Mouse (Mus musculus) MEL (cell line): ENCODE results near the gene Slc16a6. TPM values are rescaled to one million over a fixed set of nuclear protein-coding genes. Genes with fewer than 3 reads are reported as not detected.
A peak's percentile ranks its signal among the peaks of the same experiment; 100 is the strongest.

Experiments used
- DNase-seq: peaks from one replicate; pipeline ENCODE4 v3.0.0; 2011; ENCODE audit warnings: low read depth, low spot score
- H3K27ac ChIP-seq: 2 replicates; pipeline ENCODE4 v1.5.1; 2012; ENCODE audit warnings: low read depth, mild to moderate bottlenecking, control low read depth, low read length, moderate library complexity; ENCODE audit not compliant: control insufficient read depth
- H3K27me3 ChIP-seq, 2 experiments: fragments of 150-350 bp in 1 of 2; sonication (generic) in 1 of 2; 2 replicates each; pipeline ENCODE4 v1.6.1; 2012; ENCODE audit warnings: low read length in 2 of 2, mild to moderate bottlenecking in 2 of 2, improper control_type of control experiment in 1 of 2, moderate library complexity in 1 of 2; ENCODE audit not compliant: insufficient read depth in 2 of 2, control insufficient read depth in 1 of 2
- H3K36me3 ChIP-seq, 2 experiments: 2 replicates each; pipeline ENCODE4 v1.6.1; 2012 to 2014; ENCODE audit warnings: low read length in 2 of 2, improper control_type of control experiment in 1 of 2, inconsistent platforms in 1 of 2, mild to moderate bottlenecking in 1 of 2; ENCODE audit not compliant: insufficient read depth in 2 of 2, control insufficient read depth in 1 of 2
- H3K4me1 ChIP-seq, 2 experiments: fragments of 150-350 bp in 1 of 2; sonication (generic) in 1 of 2; 2 replicates each; pipeline ENCODE4 v1.6.1; 2012; ENCODE audit warnings: low read length in 2 of 2, improper control_type of control experiment in 1 of 2, mild to moderate bottlenecking in 1 of 2; ENCODE audit not compliant: insufficient read depth in 2 of 2, control insufficient read depth in 1 of 2
- H3K4me3 ChIP-seq, 2 experiments: fragments of 150-350 bp in 1 of 2; sonication (generic) in 1 of 2; 2 replicates each; pipeline ENCODE4 v1.5.1; 2012; ENCODE audit warnings: low read depth in 2 of 2, low read length in 2 of 2, mild to moderate bottlenecking in 2 of 2, moderate library complexity in 2 of 2, control low read depth in 1 of 2, improper control_type of control experiment in 1 of 2; ENCODE audit not compliant: control insufficient read depth in 1 of 2, insufficient read depth in 1 of 2
- H3K79me2 ChIP-seq: 2 replicates; pipeline ENCODE4 v1.6.1; 2012; ENCODE audit warnings: mild to moderate bottlenecking, low read length, moderate library complexity; ENCODE audit not compliant: control insufficient read depth, poor library complexity, insufficient read depth
- H3K9ac ChIP-seq: 2 replicates; pipeline ENCODE4 v1.6.1; 2012; ENCODE audit warnings: low read depth, mild to moderate bottlenecking, control low read depth, low read length, moderate library complexity; ENCODE audit not compliant: control insufficient read depth, poor library complexity, severe bottlenecking
- H3K9me3 ChIP-seq: fragments of 150-350 bp; sonication (generic); replicated peaks from 2 replicates; pipeline ENCODE4 v1.6.1; 2012; ENCODE audit warnings: mild to moderate bottlenecking, low read length, improper control_type of control experiment, moderate library complexity; ENCODE audit not compliant: insufficient read depth
- CTCF ChIP-seq, 3 experiments: IDR thresholded peaks in 2 of 3; conservative IDR thresholded peaks in 1 of 3; 2 replicates each; pipeline ENCODE4 v1.5.1; 2011 to 2012; ENCODE audit warnings: low read length in 3 of 3, low read depth in 2 of 3, mild to moderate bottlenecking in 2 of 3, improper control_type of control experiment in 1 of 3, inconsistent platforms in 1 of 3, mixed read lengths in 1 of 3, moderate library complexity in 1 of 3; ENCODE audit not compliant: control insufficient read depth in 1 of 3, insufficient read depth in 1 of 3, poor library complexity in 1 of 3, severe bottlenecking in 1 of 3
- E2F4 ChIP-seq: IDR thresholded peaks from 2 replicates; pipeline ENCODE4 v1.6.1; 2011; ENCODE audit warnings: low read depth, low read length, improper control_type of control experiment, borderline replicate concordance
- ELF1 ChIP-seq: IDR thresholded peaks from 2 replicates; pipeline ENCODE4 v1.6.1; 2014; ENCODE audit warnings: low read depth, mild to moderate bottlenecking, inconsistent platforms, low read length, improper control_type of control experiment, moderate library complexity
- EP300 ChIP-seq, 2 experiments: IDR thresholded peaks; 2 replicates each; pipeline ENCODE4 v1.6.1; 2011; ENCODE audit warnings: improper control_type of control experiment in 2 of 2, low read length in 2 of 2, low read depth in 1 of 2, mild to moderate bottlenecking in 1 of 2
- GATA1 ChIP-seq: IDR thresholded peaks from 2 replicates; pipeline ENCODE4 v1.6.1; 2011; ENCODE audit warnings: low read depth, low read length, improper control_type of control experiment
- HCFC1 ChIP-seq: IDR thresholded peaks from 2 replicates; pipeline ENCODE4 v1.6.1; 2012; ENCODE audit warnings: low read depth, mild to moderate bottlenecking, inconsistent platforms, low read length, improper control_type of control experiment, moderate library complexity
- JUND ChIP-seq: IDR thresholded peaks from 2 replicates; pipeline ENCODE4 v1.6.1; 2011; ENCODE audit warnings: low read depth, mild to moderate bottlenecking, improper control_type of control experiment, low read length
- MAFK ChIP-seq: IDR thresholded peaks from 2 replicates; pipeline ENCODE4 v1.6.1; 2011; ENCODE audit warnings: low read depth, mild to moderate bottlenecking, low read length, improper control_type of control experiment, borderline replicate concordance
- MAX ChIP-seq: IDR thresholded peaks from 2 replicates; pipeline ENCODE4 v1.6.1; 2011; ENCODE audit warnings: low read length, improper control_type of control experiment
- MAZ ChIP-seq: IDR thresholded peaks from 2 replicates; pipeline ENCODE4 v1.6.1; 2012; ENCODE audit warnings: low read depth, mild to moderate bottlenecking, inconsistent platforms, low read length, improper control_type of control experiment
- MXI1 ChIP-seq: IDR thresholded peaks from 2 replicates; pipeline ENCODE4 v1.6.1; 2011; ENCODE audit warnings: mild to moderate bottlenecking, low read depth, low read length, improper control_type of control experiment
- MYC ChIP-seq: IDR thresholded peaks from 2 replicates; pipeline ENCODE4 v1.6.1; 2011; ENCODE audit warnings: low read depth, mild to moderate bottlenecking, low read length, improper control_type of control experiment, moderate library complexity
- NELFE ChIP-seq: IDR thresholded peaks from 2 replicates; pipeline ENCODE4 v1.6.1; 2011; ENCODE audit warnings: low read depth, low read length, improper control_type of control experiment
- NRF1 ChIP-seq: IDR thresholded peaks from 2 replicates; pipeline ENCODE4 v1.6.1; 2014; ENCODE audit warnings: low read depth, mild to moderate bottlenecking, inconsistent platforms, low read length, improper control_type of control experiment, moderate library complexity; ENCODE audit not compliant: poor library complexity, insufficient read depth, severe bottlenecking
- POLR2A ChIP-seq, 2 experiments: IDR thresholded peaks; 2 replicates each; pipeline ENCODE4 v1.6.1; 2011 to 2012; ENCODE audit warnings: low read length in 2 of 2, mild to moderate bottlenecking in 2 of 2, control low read depth in 1 of 2, improper control_type of control experiment in 1 of 2, low read depth in 1 of 2, moderate library complexity in 1 of 2; ENCODE audit not compliant: control insufficient read depth in 1 of 2, insufficient read depth in 1 of 2, poor library complexity in 1 of 2
- POLR2AphosphoS2 ChIP-seq: IDR thresholded peaks from 2 replicates; pipeline ENCODE4 v1.6.1; 2011; ENCODE audit warnings: low read length, improper control_type of control experiment
- RCOR1 ChIP-seq: IDR thresholded peaks from 2 replicates; pipeline ENCODE4 v1.6.1; 2012; ENCODE audit warnings: low read depth, mild to moderate bottlenecking, inconsistent platforms, low read length, improper control_type of control experiment
- SIN3A ChIP-seq: IDR thresholded peaks from 2 replicates; pipeline ENCODE4 v1.6.1; 2012; ENCODE audit warnings: low read length, improper control_type of control experiment, inconsistent platforms
- SMC3 ChIP-seq: IDR thresholded peaks from 2 replicates; pipeline ENCODE4 v1.6.1; 2011; ENCODE audit warnings: low read depth, low read length, improper control_type of control experiment
- TBP ChIP-seq: IDR thresholded peaks from 2 replicates; pipeline ENCODE4 v1.8.0; 2011; ENCODE audit warnings: low read depth, low read length, improper control_type of control experiment
- TCF12 ChIP-seq: IDR thresholded peaks from 2 replicates; pipeline ENCODE4 v1.6.1; 2014; ENCODE audit warnings: low read depth, mild to moderate bottlenecking, inconsistent platforms, low read length, improper control_type of control experiment, moderate library complexity
- UBTF ChIP-seq: IDR thresholded peaks from 2 replicates; pipeline ENCODE4 v1.6.1; 2012; ENCODE audit warnings: low read depth, mild to moderate bottlenecking, inconsistent platforms, low read length, improper control_type of control experiment, moderate library complexity, borderline replicate concordance; ENCODE audit not compliant: insufficient read depth
- USF1 ChIP-seq: IDR thresholded peaks from 2 replicates; pipeline ENCODE4 v1.6.1; 2014; ENCODE audit warnings: low read depth, mild to moderate bottlenecking, inconsistent platforms, low read length, improper control_type of control experiment, moderate library complexity
- ZKSCAN1 ChIP-seq: IDR thresholded peaks from 2 replicates; pipeline ENCODE4 v1.6.1; 2012; ENCODE audit warnings: low read depth, mild to moderate bottlenecking, inconsistent platforms, low read length, improper control_type of control experiment, moderate library complexity
- ZMIZ1 ChIP-seq: IDR thresholded peaks from 2 replicates; pipeline ENCODE4 v1.6.1; 2012; ENCODE audit warnings: low read depth, mild to moderate bottlenecking, inconsistent platforms, low read length, improper control_type of control experiment, moderate library complexity
- polyA plus RNA-seq, 2 experiments: library from polyadenylated mRNA; stranded (reverse) in 1 of 2; unstranded in 1 of 2; fragments of >175 nt in 1 of 2; fragments of >200 nt in 1 of 2; gene quantifications; 2 replicates each; pipeline versions ENCODE4 v1.2.1 to v1.2.4; 2012; ENCODE audit warnings: low replicate concordance in 2 of 2, low read depth in 1 of 2; ENCODE audit not compliant: insufficient read length in 2 of 2, insufficient read depth in 1 of 2, missing spikeins in 1 of 2
- total RNA-seq: library from RNA; depleted of rRNA; stranded (reverse); fragments of 300-350 nt; gene quantifications from 2 replicates; pipeline ENCODE4 v1.2.3, GENCODE M21; 2012; rRNA removed

The Slc16a6 gene
- total RNA-seq (29.6 and 34.0 TPM in 2 replicates), polyA plus RNA-seq (10 to 100 TPM in 1 of 2 experiments, not detected in 1; 41.6 TPM)

GRCm38 (mm10) chr11:109473171-109474085 is at the start of gene Slc16a6, which contains the start of gene Arsg:
Gene Slc16a6, minus strand, starts transcription at chr11:109473598.
Gene Arsg, plus strand, starts transcription at chr11:109473374.
- Histone ChIP-seq H3K36me3 (peaks cover 0 to 46% of the 10 kb centered on the region in 2 experiments; a peak in 2 of 4 replicates), H3K79me2 (peaks cover 48% of the 10 kb centered on the region), H3K4me1 (peaks cover 28 to 48% of the 10 kb centered on the region in 2 experiments), H3K9ac (peak within 1 kb of the TSS; percentile 93), H3K4me3 (peak within 1 kb of the TSS; percentile 94 to 98), H3K9me3 (no peaks in the 10 kb centered on the region), H3K27ac (peak within 1 kb of the TSS; percentile 96), H3K27me3 (no peaks in the 10 kb centered on the region)
- peak; percentile 72 for TF ChIP-seq TBP
- TF ChIP-seq MYC: peak; percentile 68
- TF ChIP-seq NELFE: peak; percentile 77
- TF ChIP-seq POLR2AphosphoS2: peak; percentile 85
- TF ChIP-seq POLR2A (IDR thresholded peaks at IDR 0.05; ENCODE audit: control insufficient read depth in 1 of 2, insufficient read depth in 1 of 2, low read depth in 1 of 2, low read length in 2 of 2, poor library complexity in 1 of 2): peak; percentile 75 to 81
- TF ChIP-seq UBTF: 0 out of 2 replicates have a peak, but pooled peaks have one; percentile 73
- peak; percentile 75 for TF ChIP-seq HCFC1
- TF ChIP-seq MAX: peak; percentile 94
- no peak; the same call in 1 of the 2 replicates for TF ChIP-seq RCOR1
- no peak for TF ChIP-seq ZKSCAN1
- peak; percentile 91 for TF ChIP-seq MXI1
- TF ChIP-seq MAZ: peak; percentile 82
- peak; percentile 69 for TF ChIP-seq SIN3A
- 0 out of 6 replicates have a peak, but pooled peaks of 1 of the 3 experiments have one; percentile 1 for TF ChIP-seq CTCF (IDR thresholded peaks at IDR 0.05 in 2 of 3, conservative IDR thresholded peaks at IDR 0.05 in 1 of 3; ENCODE audit: control insufficient read depth in 1 of 3, insufficient read depth in 1 of 3, low read depth in 2 of 3, low read length in 3 of 3, poor library complexity in 1 of 3, severe bottlenecking in 1 of 3)
- peak; percentile 62 for TF ChIP-seq USF1
- TF ChIP-seq NRF1: peak; percentile 64
- no peak; the same call in 1 of the 2 replicates for TF ChIP-seq GATA1
- peak; percentile 60; the same call in 1 of the 2 replicates for TF ChIP-seq E2F4
- TF ChIP-seq TCF12: peak; percentile 45
- TF ChIP-seq ELF1: peak; percentile 77
- no peak for TF ChIP-seq JUND
- TF ChIP-seq ZMIZ1: peak; percentile 59
- peak; percentile 94 for TF ChIP-seq MAFK
- no peak for TF ChIP-seq SMC3
- TF ChIP-seq EP300 (IDR thresholded peaks at IDR 0.05; ENCODE audit: low read depth in 1 of 2, low read length in 2 of 2): peak in 1 of 2 experiments; percentile 39; a peak in 2 of 4 replicates
- peak; percentile 97 for DNase-seq
